Mouse (Mus musculus) liver, embryonic 14.5 days (tissue): Measurements from ENCODE around the gene Olfr872.

Experiments
- CTCF ChIP-seq: IDR thresholded peaks from 2 replicates; pipeline ENCODE4 v1.5.1; 2016; ENCODE audit warnings: antibody characterized with exemption, low read depth, control low read depth
- EP300 ChIP-seq: IDR thresholded peaks from 2 replicates; pipeline ENCODE4 v1.6.1; 2016; ENCODE audit warnings: antibody characterized with exemption, low read depth

- TF ChIP-seq EP300 (no peak), CTCF (no peak)
These were observed at the start of gene Olfr872 for GRCm38 (mm10) chr9:20236819-20237218.
